Mouse (Mus musculus): ENCODE data around the gene Gm49405.
A peak's percentile ranks its signal among the peaks of the same experiment; 100 is the strongest.

GRCm38 (mm10) chr19:3988750-3989149, 11.7 kb upstream of the Gm49405 start:
- TF ChIP-seq CTCF (conservative IDR thresholded peaks at IDR 0.05; ENCODE audit: insufficient read depth, insufficient read length, low read depth, low read length) (peak; percentile 36; the same call in 1 of the 2 replicates), POLR2A (IDR thresholded peaks at IDR 0.05; ENCODE audit: low read depth, low read length) (no peak)

Data from kidney, adult 2 months (tissue).